Comparison of ENCODE assay signal across 14 mouse cellular contexts in genomic region chr5:107092137-107092536, GRCm38 (mm10).
DNase-seq lines count a peak whose midpoint lies in the region; ATAC-seq and TF ChIP-seq lines count a peak whose summit lies in the region.
"Had no signal": no experiment of that assay in that cellular context is flagged by ENCODE, and none has a peak within 500 bp of the region (broad histone marks: within the 10 kb centered on the region; RNA-seq: fewer than 3 reads in every experiment).

No protein-coding gene starts in this region.

- TF ChIP-seq EP300 in heart, adult 2 months (IDR thresholded peaks at IDR 0.05; ENCODE audit: insufficient read depth, low read depth, low read length), result no peak
- no peak for TF ChIP-seq EP300 in liver, postnatal 0 days (IDR thresholded peaks at IDR 0.05; ENCODE audit: low read depth)

- TF ChIP-seq CTCF in heart, adult 2 months (IDR thresholded peaks at IDR 0.05), result no peak
- no peak for TF ChIP-seq CTCF in liver, postnatal 0 days (IDR thresholded peaks at IDR 0.05; ENCODE audit: low read depth)

- peaks cover 2% of the 10 kb centered on the region; the same call in 1 of the 2 replicates for H3K36me3 ChIP-seq in heart, adult 2 months (ENCODE audit: control insufficient read depth, insufficient read depth, low read length)
- no peaks in the 10 kb centered on the region for H3K36me3 ChIP-seq in liver, postnatal 0 days (replicated peaks; ENCODE audit: insufficient read depth, low read length)
- no peaks in the 10 kb centered on the region for H3K36me3 ChIP-seq in liver, embryonic 12.5 days

- H3K9me3 ChIP-seq in liver, postnatal 0 days (ENCODE audit: low read length), result no peaks in the 10 kb centered on the region
- H3K9me3 ChIP-seq in liver, embryonic 12.5 days (replicated peaks), result no peaks in the 10 kb centered on the region

- no peak for TF ChIP-seq POLR2A in heart, adult 2 months (IDR thresholded peaks at IDR 0.05; ENCODE audit: insufficient read depth, low read depth, low read length)

- peaks cover 4% of the 10 kb centered on the region for H3K4me1 ChIP-seq in heart, adult 2 months (ENCODE audit: control insufficient read depth, insufficient read depth, low read length)
- no peaks in the 10 kb centered on the region for H3K4me1 ChIP-seq in liver, postnatal 0 days (ENCODE audit: insufficient read depth)
- peaks cover 15% of the 10 kb centered on the region for H3K4me1 ChIP-seq in liver, embryonic 12.5 days

- no peak overlapping the region for H3K9ac ChIP-seq in heart, adult 2 months (ENCODE audit: low read depth, low read length)
- H3K9ac ChIP-seq in liver, postnatal 0 days (replicated peaks), result no peak overlapping the region
- H3K9ac ChIP-seq in liver, embryonic 12.5 days, result no peak overlapping the region
- H3K9ac ChIP-seq: hindbrain, embryonic 14.5 days; liver, embryonic 14.5 days had no signal

- ATAC-seq in liver, postnatal 0 days, result 0 out of 2 replicates have a peak, but pooled peaks have one; percentile 19
- ATAC-seq in liver, embryonic 12.5 days, result no peak
- no peak for ATAC-seq in erythroid progenitor cell, adult 5-6 weeks (replicated peaks; ENCODE audit: low FRiP score, poor library complexity, severe bottlenecking)
- ATAC-seq: forebrain, embryonic 14.5 days had no signal

- H3K79me2 ChIP-seq in heart, adult 2 months (replicated peaks; ENCODE audit: control insufficient read depth, insufficient read depth, low read length), result no peaks in the 10 kb centered on the region

- 24% methylated on average over 8 of the region's 8 CpGs for whole genome bisulfite sequencing in heart, adult 2 months
- WGBS in liver, postnatal 0 days (ENCODE audit: insufficient replicate concordance), result 31% methylated on average over 8 of the region's 8 CpGs
- 20% methylated on average over 8 of the region's 8 CpGs for WGBS in liver, embryonic 12.5 days (ENCODE audit: insufficient replicate concordance)

- peak; percentile 90 for DNase-seq in heart, adult 11 months
- DNase-seq in heart, adult 2 months, result no peak
- DNase-seq in liver, postnatal 0 days, result no peak
- DNase-seq in MN1 (ENCODE audit: low spot score), result peak; percentile 13
- DNase-seq in testis, postnatal 10 days (ENCODE audit: low spot score), result peak; percentile 51
- no peak for DNase-seq in gastrocnemius, postnatal 4 days (ENCODE audit: low spot score in 2 of 2)
- DNase-seq: gastrocnemius, postnatal 36 days; kidney, adult 18-20 months had no signal

- no peak overlapping the region for H3K4me3 ChIP-seq in heart, adult 2 months
- H3K4me3 ChIP-seq in liver, postnatal 0 days (ENCODE audit: low read depth, low read length), result no peak overlapping the region
- H3K4me3 ChIP-seq in liver, embryonic 12.5 days, result no peak overlapping the region

- H3K27me3 ChIP-seq in heart, adult 2 months (ENCODE audit: control insufficient read depth, insufficient read depth, low read length), result no peaks in the 10 kb centered on the region
- H3K27me3 ChIP-seq in liver, postnatal 0 days (ENCODE audit: insufficient read depth, low read length), result no peaks in the 10 kb centered on the region
- peaks cover 5% of the 10 kb centered on the region; the same call in 1 of the 2 replicates for H3K27me3 ChIP-seq in liver, embryonic 12.5 days (replicated peaks)

- H3K27ac ChIP-seq in heart, adult 2 months, result no peak overlapping the region
- H3K27ac ChIP-seq in liver, postnatal 0 days (ENCODE audit: low read depth), result no peak overlapping the region
- H3K27ac ChIP-seq in liver, embryonic 12.5 days, result no peak overlapping the region
- H3K27ac ChIP-seq: hindbrain, embryonic 14.5 days; liver, embryonic 14.5 days had no signal

- intact Hi-C loops in heart, adult 2 months (cut with DNase I), result no loop called here

- H3K4me2 ChIP-seq in liver, postnatal 0 days (ENCODE audit: low read depth, low read length), result no peak overlapping the region
- no peak overlapping the region for H3K4me2 ChIP-seq in liver, embryonic 12.5 days
- H3K4me2 ChIP-seq: hindbrain, embryonic 14.5 days; midbrain, embryonic 11.5 days had no signal

Comparison
In these comparisons a context has a peak if more than half of its experiments do, and no peak if none do; other contexts are left out.
1. DNase-seq: peak in heart, adult 11 months (single experiment), MN1 (single experiment) and testis, postnatal 10 days (single experiment); none in heart, adult 2 months (0 of 2), liver, postnatal 0 days (single experiment) and gastrocnemius, postnatal 4 days (0 of 2).